Mouse (Mus musculus) ovary, postnatal 10 days (tissue): ENCODE measurements around the gene Pogz.

Experiments
- DNase-seq: peaks from one replicate; pipeline ENCODE4 v3.0.0; 2022; ENCODE audit warnings: low spot score

Pogz gene

DNA sequence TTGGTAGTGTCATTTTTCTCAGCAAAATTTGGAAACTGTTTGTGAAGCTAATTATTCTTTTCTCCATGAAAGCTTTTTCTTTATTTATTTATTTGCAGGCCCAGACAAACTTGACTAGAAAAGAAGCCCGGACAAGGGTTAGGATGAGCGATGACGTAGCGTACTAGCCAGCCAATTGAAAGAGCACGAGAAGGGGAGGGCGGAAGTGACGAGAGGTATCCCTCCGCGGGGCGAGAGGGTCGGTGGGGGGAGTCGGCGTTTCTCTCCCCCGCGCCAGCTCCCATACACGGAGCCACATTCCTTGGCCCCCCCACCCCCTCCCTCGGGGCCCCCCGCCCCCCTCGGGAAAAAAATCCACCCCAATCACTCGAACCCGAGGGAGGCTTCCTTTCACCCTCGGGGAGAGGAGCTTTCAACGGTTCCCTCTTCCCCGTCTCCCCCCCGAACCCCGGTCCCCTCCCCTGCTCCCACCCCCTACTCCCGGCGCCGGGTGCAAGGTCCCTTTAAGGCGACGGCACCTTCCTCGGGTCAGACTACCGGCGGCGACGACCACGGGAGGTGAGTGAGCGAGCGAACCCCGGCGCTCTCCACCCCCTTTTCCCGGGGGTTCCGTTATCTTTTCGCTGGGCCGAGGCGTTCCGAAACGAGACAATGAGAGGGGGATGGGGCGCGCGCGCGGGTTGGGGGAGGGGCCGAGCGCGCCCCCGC is at the start of gene Pogz:
Pogz (plus strand) TSS at position 385 of the 708 bp plus-strand sequence.
- peak; percentile 76 for DNase-seq

DNA sequence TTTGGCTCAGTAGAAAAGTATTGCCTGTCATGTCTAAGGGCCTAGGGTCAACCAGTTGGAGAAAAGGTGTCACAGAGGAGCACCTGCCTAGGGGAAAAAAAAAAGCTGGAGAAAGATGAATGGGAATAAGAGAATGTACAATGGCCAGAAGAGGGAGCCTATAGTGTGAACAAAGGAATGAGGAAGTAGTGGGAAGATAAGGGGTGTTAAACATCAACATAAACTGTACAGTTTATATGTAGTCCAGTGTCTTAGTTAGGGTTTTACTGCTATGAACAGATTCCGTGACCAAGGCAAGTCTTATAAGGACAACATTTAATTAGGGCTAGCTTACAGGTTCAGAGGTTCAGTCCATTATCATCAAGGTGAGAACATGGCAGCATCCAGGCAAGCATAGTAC is 48.3 kb upstream of the Pogz start:
- DNase-seq, result no peak

DNA sequence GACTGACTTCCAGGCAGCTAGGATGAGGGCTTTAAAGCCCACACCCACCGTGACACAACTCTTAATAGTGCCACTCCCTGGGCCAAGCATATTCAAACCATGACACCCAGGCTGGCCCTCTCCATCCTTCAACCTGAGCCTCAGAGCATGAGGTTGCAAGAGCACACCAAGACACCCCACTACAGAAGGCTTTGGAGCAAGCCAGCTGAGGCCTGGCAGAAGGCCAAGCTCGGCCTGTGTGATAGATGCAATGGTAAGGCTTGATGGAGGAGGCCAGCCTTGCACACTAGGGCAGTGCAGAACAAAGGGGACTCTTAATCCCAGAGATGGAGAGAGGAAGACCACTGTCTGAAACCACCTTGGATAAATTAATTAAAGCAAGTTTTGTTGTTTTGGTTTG is 47.9 kb upstream of the Pogz start:
- DNase-seq, result no peak

GRCm38 (mm10) chr3:94792258-94792657 is 45.1 kb upstream of the Pogz start:
- DNase-seq, result no peak

DNA sequence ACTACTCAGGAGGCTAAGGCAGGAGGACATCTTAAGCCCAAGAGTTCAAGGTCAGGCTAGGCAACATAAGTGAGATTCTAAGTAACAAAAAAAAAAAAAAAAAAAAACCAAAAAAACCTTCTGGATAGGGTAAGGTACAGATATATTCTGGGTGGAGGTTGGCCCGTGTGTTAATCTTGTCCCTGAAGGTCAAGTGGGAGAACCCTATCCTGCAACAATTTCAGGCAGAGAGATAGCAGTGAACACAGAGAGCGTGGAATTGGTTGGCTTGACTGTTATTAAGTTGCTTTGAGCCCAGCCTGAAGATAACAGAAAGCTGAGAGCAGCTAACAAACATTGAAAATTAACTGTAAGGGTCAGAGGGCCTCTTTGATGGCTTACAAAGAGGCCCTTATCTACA is 43.7 kb upstream of the Pogz start:
- DNase-seq, result no peak

DNA sequence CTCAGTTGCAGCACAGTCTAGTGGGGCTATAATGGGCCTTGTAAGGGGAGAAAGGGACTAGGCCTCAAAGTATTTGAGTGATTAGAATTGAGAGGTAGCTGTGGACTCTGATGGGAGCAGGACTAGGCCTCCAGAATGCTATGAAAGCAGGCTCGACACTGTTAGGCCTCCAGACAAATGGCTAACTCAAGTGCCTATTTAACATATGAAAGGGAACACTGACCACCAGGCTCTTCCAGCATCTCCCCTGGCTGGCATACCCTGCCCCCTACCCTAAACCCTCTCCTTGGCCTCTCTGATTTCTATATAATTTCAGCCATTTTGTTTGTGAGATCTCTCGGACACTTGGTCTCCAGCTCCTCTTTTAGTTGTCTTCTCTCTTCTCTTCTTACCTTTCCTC is 43.0 kb upstream of the Pogz start:
- DNase-seq, result no peak

GRCm38 (mm10) chr3:94795596-94796140 is 41.7 kb upstream of the Pogz start:
- no peak for DNase-seq

- no peak for DNase-seq
These were observed 41.2 kb upstream of the Pogz start for GRCm38 (mm10) chr3:94796181-94796580.

GRCm38 (mm10) chr3:94804146-94804545 is 33.2 kb upstream of the Pogz start:
- no peak for DNase-seq

GRCm38 (mm10) chr3:94804976-94805375 is 32.4 kb upstream of the Pogz start:
- no peak for DNase-seq

- DNase-seq, result no peak
These were observed 29.1 kb upstream of the Pogz start for GRCm38 (mm10) chr3:94808296-94808695.

GRCm38 (mm10) chr3:94811628-94812027 is 25.7 kb upstream of the Pogz start:
- no peak for DNase-seq

GRCm38 (mm10) chr3:94813651-94814050 is 23.7 kb upstream of the Pogz start:
- DNase-seq, result no peak

- no peak for DNase-seq
These were observed 23.3 kb upstream of the Pogz start for GRCm38 (mm10) chr3:94814063-94814462.

- no peak for DNase-seq
These were observed 22.7 kb upstream of the Pogz start for GRCm38 (mm10) chr3:94814663-94815062.

DNA sequence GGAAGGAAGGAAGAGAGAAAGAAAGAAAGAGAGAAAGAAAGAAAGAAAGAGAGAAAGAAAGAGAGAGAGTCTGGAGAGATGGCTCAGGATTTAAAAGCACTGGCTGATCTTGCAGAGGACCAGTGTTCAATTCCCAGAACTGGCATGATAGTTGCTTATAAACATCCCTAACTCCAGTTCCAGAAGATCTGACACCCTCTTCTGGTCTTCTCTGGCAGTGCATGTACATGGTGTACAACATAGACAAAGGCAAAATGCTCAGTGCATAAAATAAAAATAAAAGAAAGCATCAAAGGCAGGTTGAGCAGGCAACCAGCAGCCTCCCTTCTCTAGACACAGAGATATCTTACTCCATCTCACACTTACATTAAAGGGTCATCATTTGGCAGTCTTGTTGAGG is 21.8 kb upstream of the Pogz start:
- no peak for DNase-seq

DNA sequence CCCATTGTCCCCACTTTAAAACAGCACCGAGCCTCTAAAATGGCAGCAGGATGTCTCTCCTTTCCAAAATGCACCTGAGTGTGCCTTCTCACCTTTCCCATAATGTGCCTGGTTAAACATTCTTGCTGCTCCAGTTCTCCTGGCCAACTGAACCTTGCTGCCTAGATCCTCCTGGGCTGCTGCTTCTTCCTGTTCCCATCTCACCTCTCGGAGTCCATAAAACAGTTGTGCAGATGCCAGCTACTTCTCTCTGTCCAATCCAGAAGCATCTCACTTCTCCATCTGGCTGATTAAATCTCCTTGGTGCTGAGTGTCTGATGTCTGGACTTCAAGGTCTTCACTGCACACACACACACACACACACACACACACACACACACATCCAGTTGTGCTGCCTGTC is 19.6 kb upstream of the Pogz start:
- DNase-seq, result no peak

GRCm38 (mm10) chr3:94819452-94820425 is 17.6 kb upstream of the Pogz start:
- no peak for DNase-seq

DNA sequence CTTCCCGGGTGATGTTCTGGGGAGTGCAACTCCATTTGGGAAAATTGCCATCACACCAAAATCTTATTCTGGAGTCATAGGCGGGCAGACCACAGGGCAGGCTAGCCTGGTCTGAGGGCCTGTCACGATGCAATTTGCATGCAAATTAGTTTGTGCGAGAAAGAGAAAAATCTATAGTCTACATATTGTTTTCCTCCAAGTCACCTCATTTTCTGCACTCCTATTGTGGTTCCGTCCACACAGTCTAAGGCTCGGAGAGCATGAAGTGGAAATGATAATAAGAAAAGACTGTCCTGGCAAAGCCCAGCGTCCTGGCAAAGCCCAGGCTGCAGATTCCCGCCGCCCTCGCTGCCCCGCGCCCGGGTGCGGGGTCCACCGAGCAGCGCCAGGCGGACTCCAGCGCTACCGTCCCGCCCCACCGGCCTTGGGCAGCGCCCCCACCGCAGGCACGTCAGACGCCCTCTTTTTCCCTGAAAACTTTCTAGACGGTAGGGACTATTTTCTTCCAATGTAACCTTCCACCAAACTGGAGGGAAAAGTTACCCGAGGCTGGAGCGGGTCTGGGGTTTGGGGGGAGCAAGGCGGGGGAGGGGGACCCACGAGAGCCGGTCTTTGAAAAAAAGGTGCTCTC is 16.2 kb upstream of the Pogz start:
- peak; percentile 24 for DNase-seq

GRCm38 (mm10) chr3:94822082-94822481 is 15.3 kb upstream of the Pogz start:
- DNase-seq, result no peak

- DNase-seq, result no peak
These were observed 13.3 kb upstream of the Pogz start for GRCm38 (mm10) chr3:94824110-94824509.

GRCm38 (mm10) chr3:94832100-94832499 is 5.3 kb upstream of the Pogz start:
- DNase-seq, result no peak
